Mouse (Mus musculus): ENCODE measurements around the gene Tgfa.

Gene Tgfa

DNA sequence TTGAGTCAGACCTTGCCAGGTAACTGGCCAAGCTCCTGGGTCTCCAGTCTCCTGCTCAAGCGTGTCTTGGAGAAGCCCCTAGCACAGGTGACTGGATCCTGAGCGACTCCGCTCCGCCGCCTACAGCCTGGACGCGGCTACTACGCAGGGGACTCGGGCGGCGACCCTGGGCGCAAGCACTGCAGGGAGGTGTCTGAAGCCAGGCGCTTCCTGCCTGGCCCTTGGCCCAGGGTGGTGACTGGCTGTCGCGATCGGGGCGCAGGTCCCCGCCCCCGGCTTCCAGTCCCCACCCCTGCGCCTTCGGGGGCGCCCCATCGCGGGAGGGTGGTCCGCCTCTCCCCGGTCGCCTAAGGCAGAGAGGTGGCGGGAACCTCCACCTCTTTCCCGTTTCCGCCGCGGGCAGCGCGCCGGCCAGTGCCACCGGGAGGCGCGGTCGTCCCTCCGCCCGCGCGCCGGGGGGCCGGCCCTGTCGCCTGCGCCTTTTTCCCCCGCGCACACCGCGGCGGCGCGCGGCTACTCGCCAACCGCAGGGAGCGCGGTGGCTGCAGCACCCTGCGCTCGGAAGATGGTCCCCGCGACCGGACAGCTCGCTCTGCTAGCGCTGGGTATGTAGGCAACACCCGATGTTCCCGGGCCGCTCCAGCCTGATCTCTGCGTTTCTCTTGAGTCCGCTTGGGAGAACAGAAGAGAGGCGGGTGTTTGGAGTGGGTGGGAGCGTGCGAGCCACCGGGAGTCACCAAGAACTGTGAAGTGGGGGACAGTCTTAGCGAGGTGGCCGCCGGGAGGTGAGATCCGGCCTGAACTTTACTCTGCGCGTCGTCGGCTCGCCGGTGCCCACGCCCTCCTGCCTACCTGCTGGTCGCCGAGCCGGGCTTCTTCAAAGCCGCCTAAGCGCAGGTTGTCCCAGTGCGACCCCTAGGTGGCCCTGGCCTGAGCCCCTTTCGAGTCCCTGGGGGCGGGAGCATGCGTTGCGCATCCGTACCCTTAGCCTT, at the start of gene Tgfa:
Gene Tgfa (plus strand): TSS at position 283 of the 992 bp plus-strand sequence.
- DNase-seq (ENCODE audit: inconsistent age in 2 of 2, low spot score in 1 of 2), result peak; percentile 88 to 94

DNA sequence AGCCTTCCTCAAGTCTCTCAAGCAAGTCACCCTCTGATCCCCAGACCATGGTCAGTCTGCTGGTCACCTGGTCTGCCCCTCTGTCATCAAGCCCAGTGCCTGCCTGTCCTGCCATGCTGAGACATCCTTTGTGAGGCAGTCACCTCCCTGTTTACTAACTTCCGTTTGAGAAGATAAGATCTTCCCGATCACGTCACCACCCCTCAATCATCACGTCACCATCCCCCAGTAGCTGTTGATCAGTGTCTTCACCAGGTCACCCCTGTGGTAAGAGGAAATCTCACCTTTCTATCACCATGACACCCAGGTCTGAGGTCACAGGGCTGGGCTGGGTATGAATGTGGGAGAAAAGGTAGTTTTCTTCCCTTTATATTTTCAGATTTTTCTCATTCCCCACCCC, 46.5 kb upstream of the Tgfa start:
- DNase-seq (ENCODE audit: inconsistent age in 2 of 2, low spot score in 1 of 2), result no peak

DNA sequence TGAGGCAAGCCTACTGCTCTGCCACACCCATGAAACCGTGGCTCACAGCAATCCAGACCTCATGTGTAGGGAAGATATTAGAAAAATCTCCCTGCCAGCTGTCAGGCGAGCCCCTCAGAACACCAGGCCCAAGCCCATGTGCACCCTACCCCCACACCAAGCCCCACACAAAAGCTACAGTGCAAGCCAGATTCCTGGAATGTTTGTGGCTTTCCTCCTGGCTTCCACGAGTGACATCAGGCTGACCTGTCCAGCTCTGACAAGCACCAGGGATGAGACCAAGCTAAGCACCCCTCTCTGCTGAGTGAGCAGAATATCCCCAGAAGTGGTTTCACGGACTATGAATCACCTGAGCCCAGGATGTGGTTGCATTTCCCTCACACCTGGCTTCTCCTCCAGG, 46.0 kb upstream of the Tgfa start:
- DNase-seq (ENCODE audit: inconsistent age in 2 of 2, low spot score in 1 of 2), result no peak

DNA sequence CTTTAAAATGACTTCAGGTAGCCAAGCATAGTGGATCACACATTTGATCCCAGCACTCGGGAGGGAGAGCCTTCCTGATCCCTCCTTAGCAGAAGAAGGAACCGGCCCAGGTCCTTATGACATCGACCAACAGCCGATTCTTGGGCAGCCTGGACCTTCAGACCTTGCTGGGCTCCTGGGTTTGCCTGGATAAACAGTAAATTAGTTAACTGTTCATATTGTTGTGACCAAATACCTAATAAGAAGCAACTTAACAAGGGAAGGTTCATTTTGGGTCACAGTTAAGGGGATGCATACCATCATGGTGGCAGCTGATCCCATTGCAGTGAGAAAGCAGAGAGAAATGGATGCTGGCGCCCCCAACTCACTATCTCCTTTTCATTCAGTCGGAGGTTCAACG, 42.3 kb upstream of the Tgfa start:
- no peak for DNase-seq (ENCODE audit: inconsistent age in 2 of 2, low spot score in 1 of 2)

DNA sequence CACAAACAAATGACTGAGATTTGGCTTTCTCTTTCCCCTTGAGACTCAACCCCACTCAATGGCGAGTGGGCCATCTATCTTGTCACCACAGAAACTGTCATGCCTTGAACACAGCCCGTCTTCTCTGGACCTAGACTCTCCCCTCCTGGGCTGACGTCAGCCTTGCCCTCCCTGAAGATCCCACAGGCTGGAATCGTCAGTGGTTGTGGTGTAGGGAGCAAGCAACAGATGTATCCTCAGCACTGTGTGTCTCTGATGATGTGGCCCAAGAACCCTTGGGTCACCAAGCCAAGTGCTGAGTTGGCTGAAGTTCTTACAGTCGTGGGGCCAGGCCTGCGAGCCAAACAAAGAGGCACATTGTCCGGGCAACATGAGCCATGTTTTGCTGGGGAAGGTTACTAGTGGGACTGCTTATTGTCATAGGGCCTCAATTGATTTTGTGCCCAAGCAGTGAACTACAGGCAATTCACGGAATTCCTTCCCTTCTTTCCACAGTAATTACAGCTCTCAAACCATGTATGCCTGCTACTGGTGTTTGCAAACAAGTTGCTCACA, 41.5 kb upstream of the Tgfa start:
- no peak for DNase-seq (ENCODE audit: inconsistent age in 2 of 2, low spot score in 1 of 2)

DNA sequence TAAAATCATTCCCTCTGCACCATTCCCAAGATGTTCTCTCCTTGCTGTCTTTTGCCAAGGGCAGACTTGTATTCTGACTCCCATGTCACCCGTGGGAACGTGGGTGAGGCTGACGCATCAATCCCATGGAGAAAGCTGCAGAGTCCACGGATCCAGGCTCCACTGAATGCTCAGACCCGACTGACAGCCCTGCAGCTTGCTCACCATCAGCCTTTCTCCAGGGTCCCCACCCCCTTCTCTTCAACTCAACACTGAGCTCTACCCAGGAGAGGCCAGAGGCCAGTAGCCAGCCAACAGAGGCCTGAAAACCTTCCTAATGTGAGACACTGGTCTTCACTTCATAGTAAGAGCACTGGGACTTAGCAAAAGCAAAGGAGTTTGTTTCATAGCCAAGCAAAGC, 41.0 kb upstream of the Tgfa start:
- DNase-seq (ENCODE audit: inconsistent age in 2 of 2, low spot score in 1 of 2), result no peak

DNA sequence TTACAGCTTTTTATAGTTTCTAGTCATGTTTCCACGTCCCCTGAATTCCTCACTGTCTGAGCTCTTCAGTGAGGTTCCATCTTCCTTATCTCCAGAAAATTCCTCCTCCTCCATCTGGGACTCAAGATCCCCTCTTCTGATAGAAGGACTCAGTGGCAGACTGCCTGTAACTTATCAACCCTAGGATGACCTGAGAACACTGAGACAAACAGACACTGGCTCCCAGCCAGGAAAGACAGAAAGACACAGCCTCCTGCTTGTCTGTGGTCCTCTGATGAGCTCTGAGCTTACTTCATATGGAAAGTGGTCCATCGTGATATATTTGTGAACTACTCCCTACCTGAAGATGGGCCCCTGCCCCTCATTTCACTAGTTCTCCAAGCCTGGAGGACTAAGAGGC, 40.5 kb upstream of the Tgfa start:
- no peak for DNase-seq (ENCODE audit: inconsistent age in 2 of 2, low spot score in 1 of 2)

DNA sequence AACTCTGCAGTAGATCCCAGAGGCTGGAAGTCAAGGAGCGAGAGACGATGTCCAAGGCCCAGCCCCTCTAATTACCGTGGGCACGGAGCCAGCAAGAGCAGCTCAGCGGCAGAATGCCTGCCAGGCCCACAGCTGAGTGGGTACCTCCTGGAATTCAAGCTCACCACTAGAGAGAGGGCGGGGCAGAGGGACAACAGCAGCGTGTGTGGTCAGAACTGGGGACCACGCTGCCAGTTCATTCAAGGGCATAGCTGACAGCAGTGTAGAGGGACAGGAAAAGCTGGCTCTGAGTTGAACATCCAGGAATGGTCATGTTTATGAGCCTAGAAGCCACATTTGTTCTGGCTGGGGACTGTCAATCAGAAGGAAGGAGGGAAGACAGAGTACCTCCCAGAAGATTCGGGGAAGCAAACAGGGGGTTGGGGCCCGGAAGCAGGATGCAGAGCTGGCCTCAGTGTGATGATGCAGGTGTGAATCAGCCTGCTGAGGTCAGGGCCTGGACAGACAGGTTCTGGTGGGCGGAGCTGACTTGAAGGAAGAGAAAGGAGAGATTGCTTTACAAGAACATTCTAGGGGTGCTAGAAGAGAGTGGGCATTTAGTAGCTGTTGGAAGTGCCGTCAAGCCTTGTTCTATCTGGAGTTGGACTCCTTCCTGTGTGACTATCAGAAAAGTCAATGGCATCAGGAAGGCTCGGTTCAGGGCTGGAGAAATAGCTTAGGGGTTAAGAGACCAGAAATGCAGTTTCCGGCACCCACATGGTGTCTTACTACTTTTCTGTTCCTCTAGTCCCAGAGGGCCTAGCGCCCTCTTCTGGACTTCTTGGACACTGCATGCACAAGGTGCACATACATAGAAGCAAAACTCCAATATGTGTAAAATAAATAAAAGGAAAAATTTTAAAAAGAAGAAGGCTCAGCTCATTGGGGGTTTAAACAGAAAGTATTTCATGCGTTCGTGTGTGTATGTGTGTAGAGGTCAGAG, 37.5 kb upstream of the Tgfa start:
- peak; percentile 35 to 60 for DNase-seq (ENCODE audit: inconsistent age in 2 of 2, low spot score in 1 of 2)

DNA sequence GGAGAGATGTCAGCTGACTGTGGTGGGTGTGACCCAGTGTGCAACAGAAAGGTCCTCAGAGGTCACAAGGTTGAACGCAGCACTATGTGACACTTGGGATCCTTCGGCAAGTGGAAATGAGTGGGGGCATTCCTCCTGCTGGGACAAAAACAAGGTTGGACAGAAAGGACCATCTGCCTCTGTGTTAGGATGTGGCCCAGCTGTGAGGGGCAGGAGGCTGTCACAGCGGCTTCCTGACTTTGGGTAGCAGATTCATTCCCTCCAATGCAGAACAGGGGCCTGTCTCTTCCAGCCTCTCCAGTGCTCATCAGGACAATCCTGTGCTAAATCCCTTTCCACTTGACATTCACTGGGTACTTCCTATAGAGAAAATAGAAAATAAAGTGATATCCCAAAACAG, 34.1 kb upstream of the Tgfa start:
- DNase-seq (ENCODE audit: inconsistent age in 2 of 2, low spot score in 1 of 2), result no peak

DNA sequence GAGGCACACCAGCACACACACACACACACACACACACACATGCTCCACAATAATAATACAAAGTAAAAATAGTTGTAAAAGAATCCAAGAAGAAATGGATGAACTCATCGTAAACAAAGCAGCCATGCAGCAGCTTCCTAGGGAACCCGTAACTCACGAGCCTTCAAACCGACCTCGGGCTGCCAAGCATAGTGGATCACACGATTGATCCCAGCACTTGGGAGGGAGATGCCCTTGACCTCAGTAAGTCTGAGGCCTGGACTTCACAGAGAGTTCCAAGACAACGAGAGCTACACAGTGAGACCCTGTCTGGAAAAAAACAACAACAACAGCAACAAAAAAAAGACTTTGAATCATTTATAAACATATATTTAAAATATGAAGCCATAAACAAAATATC, 33.4 kb upstream of the Tgfa start:
- DNase-seq (ENCODE audit: inconsistent age in 2 of 2, low spot score in 1 of 2), result peak; percentile 51 to 63

DNA sequence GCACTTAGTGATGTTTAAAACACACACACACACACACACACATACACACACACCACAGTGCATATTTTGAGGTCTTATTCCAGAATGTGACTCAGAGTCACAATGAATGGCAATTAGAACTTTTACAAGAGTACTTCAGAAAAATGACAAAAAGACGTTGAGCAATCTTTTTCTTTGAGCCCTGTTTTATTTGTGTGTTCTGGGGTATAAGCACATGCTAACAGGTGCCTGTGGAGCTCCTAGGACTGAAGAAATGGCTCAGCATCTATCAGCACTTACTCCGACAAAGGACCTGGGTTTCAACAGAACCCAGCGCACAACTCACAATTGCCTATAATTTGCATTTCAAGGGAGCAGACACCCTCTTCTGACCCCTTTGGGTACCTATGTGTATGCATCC, 31.0 kb upstream of the Tgfa start:
- DNase-seq (ENCODE audit: inconsistent age in 2 of 2, low spot score in 1 of 2), result no peak

DNA sequence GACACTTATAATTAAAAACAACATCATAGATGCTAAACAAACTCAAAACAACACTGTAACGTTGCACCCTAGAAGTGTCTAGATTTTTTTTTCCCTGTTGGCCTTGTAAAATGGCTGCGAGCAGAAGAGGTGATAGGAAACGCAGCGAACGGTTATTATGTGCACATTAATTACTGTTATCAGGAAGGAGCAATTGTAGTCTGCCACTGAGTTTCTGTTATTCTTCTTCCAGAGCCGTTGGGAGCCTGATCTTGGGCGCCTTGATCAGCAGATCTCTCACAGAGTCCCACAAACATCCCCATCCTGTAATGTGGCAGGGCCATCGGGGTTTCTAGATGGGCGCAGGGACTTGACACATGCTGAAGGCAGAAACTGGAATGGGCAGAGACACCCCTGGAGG, 28.6 kb upstream of the Tgfa start:
- no peak for DNase-seq (ENCODE audit: inconsistent age in 2 of 2, low spot score in 1 of 2)

DNA sequence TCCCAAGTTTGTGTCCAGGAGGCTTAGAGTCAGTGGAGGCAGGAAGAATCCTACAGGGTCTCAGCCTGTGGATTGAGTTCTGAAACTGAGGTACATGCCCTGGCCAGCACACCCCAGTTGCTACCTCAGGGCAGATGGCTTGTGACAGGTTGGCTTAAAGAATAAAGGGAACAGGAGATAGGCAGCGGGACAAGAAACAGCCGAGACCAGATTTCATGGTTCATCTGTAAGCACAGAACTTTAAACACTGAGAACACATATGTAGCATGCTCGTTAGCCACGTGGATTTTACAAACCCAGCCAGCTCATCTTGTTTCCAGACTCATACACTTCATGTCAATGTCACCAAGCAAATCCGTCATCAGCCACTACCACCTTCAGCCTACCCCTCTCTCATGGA, 27.2 kb upstream of the Tgfa start:
- DNase-seq (ENCODE audit: inconsistent age in 2 of 2, low spot score in 1 of 2), result no peak

DNA sequence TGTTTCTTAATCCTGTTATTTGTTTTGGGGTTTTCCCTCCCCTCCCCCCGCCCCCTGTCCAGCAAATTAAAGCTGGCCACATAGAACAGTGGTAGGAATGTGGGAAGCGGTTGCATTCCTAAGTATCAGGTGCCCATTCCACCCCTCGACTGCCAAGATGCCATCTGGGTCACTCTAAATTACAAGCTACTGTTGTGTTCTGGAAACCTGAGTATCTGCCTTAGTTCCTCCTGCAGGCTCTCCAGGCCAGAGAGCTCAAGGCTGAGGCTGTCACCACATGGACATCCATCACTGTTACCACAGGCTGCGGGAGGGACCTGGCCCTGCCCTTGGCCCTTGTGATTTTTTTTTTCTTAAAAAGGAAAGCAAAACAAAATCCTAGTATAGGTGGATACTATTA, 25.9 kb upstream of the Tgfa start:
- peak; percentile 80 to 90 for DNase-seq (ENCODE audit: inconsistent age in 2 of 2, low spot score in 1 of 2)

DNA sequence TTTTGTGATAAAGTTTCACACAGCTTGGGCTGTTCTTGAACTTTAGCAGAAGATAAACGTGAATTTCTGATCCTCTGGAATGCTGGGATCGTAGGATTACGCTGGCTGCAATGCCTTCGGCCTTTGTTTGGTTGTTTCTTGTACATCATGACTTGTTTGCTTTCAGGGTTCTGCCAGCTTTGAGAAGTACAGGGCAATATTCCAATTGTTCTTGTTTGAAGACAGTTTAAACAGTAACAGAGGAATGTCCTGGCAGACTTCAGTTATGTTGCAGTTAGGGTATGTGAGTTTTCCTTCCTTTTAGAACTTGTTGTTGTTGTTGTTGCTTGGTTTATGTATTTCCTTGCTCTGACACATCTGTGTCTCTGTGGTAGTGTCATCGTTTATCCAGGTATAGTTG, 18.8 kb upstream of the Tgfa start:
- DNase-seq (ENCODE audit: inconsistent age in 2 of 2, low spot score in 1 of 2), result no peak

DNA sequence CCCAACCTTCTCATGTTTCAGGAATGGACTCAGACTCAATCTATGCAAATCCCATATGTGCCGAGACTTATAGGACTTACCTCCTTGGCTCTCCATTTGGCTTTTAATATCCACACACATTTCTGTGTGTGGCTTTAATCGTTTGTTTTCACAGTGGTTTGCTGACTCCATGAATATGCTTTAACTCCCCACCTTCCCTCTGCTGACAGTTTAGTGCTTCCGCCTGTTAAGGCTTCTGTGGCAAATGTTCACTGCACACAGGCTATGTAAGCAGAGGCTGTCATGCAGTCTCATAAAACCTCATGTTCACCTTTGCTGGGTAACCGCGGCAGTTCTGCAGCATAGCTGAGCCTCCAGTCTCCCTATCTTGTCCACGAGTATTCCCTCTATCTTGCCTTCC, 18.3 kb upstream of the Tgfa start:
- no peak for DNase-seq (ENCODE audit: inconsistent age in 2 of 2, low spot score in 1 of 2)

DNA sequence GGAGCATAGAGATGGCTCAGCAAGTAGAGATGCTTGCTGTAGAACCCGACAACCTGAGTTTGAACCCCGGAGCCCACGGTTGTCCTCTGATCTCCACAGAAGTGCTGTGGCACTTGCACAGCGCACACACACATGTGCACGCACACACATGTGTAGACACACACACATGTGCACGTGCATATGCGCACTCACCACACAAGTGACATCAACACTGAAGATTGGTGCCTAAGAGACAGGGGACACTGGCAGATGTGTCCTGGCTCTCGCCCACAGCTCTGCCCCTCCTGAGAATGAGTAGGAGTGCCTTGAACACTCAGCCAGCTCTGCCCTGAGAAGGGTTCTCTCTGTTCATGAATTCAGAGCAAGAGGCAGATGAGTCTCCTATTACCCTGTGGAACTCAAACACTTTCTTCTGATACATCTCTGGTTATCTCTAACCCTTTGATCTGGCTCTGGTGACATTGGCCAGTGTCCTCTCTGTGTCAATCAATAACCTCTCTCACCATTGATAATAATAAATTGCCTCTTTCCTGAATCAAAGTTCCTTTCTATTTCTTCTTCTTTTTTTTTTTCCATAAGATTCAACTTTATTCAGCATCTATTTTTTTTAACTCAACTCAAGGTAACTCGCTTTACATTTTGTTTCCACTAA, 17.6 kb upstream of the Tgfa start:
- DNase-seq (ENCODE audit: inconsistent age in 2 of 2, low spot score in 1 of 2), result peak in 1 of 2 experiments; percentile 3

DNA sequence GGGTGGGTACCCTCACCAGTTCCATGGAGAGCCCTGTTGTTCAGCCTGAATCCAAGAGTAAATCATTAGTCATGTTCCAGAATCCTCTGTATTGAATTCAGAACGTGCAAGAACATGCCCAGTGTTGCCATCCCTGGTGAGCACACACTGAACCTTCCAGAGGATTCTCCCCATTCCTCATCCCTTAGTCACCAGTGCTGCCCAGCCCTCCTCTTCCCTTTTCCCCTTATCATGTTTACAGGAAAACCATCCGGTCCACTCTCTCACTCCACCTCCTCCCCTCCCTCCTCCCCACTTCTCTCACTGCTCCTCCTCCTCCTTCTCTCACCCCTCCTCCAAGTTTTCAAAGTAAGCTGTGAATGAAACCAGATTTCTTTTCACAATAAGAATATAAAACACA, 14.4 kb upstream of the Tgfa start:
- DNase-seq (ENCODE audit: inconsistent age in 2 of 2, low spot score in 1 of 2), result peak; percentile 44 to 70

DNA sequence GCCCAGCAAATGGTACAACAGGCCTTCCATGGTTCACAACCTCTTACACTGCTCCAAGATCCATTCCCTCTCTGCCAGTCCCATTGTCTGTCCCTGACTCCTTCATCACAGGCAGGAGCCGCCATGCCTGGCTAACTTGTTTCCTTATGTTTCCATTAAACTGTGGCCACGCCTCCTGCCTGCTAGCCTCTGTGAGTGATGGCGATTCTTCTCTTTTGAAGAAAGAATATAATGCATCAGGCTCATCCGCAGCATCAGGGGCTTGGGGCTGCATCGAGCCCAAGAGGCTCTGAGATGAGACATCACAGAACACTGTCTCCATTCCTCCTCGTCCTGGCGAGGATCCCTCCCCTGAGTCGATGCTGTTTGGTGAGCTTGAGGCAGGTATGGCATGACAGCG, 13.0 kb upstream of the Tgfa start:
- no peak for DNase-seq (ENCODE audit: inconsistent age in 2 of 2, low spot score in 1 of 2)

DNA sequence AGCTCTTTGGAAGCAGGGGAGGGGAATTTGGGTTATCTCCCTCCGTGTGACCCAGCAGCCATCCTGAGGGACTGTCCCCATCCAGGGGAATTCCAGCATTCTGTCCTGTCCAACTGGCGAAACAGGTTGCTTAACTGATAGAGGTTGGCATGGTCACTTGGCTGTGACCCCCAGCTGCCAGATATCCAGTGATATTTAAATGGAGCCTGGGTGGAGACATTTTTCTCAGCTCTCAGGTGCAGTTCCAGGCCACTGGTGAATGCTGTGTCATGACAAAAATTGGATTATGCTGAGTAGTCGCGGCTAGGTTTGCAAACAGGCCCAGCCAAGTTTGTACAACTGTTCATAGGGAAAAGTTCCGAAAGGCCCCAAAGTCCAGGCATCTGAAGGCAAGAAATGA, 12.4 kb upstream of the Tgfa start:
- no peak for DNase-seq (ENCODE audit: inconsistent age in 2 of 2, low spot score in 1 of 2)
